Mouse (Mus musculus): ENCODE measurements around the gene Rnpepl1. TPM values are rescaled to one million over a fixed set of nuclear protein-coding genes. Genes with fewer than 3 reads are reported as not detected.

The Rnpepl1 gene
- total RNA-seq (2021) = 10 to 100 TPM; 69.4 to 69.9 TPM
- long read RNA-seq, experiment 1, transcript Rnpepl1-201 (11 exons, 3,337 nt) = major isoform, 36 of 101 reads
- long read RNA-seq, experiment 1, partial matches to known transcripts = 22 of 101 reads
- long read RNA-seq, experiment 1, other reads (novel, unspliced or antisense) = 43 of 101 reads
- long read RNA-seq, experiment 2, transcript Rnpepl1-201 (11 exons, 3,337 nt) = major isoform, 17 of 62 reads
- long read RNA-seq, experiment 2, partial matches to known transcripts = 17 of 62 reads
- long read RNA-seq, experiment 2, other reads (novel, unspliced or antisense) = 28 of 62 reads

DNA sequence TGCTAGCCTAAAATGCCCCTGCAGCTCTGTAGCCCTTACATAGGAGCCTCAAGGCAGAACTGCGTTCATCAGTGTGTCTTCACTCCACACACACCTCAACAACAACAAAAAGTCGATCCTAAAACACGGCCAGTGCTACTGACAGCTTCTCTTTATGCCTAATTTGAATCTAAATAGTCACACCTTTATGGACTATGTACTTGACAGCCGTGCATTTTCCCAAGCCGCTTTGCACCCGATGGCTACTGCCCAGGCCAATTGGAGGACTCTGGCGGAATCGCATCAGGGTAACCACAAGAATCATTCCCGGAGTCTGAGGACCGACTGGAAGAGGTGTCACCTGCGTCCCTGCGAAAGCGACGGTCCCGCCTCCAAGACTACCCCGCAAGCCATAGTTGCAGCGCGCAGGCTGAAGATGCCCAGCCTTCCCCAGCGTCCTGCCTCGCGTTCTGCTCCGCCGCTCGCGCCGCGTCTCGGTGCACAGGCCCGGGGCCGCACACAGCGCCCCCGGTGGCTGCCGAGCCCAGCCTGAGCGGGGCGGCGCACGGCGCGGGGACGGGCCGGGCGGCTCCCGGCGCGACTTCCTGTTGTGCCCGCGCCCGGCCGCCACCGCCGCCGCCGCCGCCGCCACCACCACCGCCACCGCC lies at the start of gene Rnpepl1:
TSS of gene Rnpepl1 (plus strand) at position 545 of the 647 bp plus-strand sequence.
- peak; percentile 82 to 86 for DNase-seq

GRCm38 (mm10) chr1:92861503-92861902 lies 49.1 kb upstream of the Rnpepl1 start:
- no peak for DNase-seq

DNA sequence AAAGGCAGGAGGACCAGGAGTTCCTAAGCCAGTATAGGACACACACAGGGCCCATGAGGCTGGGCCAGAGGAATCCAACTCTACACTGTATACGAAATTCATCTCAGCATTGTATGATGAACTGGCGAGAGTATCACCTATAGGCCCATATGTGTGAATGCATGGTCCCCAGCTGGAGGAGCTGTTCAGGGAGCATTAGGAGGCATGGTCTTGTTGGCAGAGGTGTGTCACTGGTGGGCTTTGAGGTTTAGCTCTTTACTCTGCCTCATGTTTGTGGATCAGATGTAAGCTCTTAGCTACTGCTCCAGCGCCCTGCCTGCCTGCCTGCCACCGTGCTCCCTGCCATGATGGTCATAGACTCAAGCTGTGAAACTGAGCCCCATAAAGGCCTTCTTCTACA lies 47.3 kb upstream of the Rnpepl1 start:
- DNase-seq = no peak

- DNase-seq = no peak
Measured at GRCm38 (mm10) chr1:92866170-92866569, 44.4 kb upstream of the Rnpepl1 start.

- no peak for DNase-seq
Measured at GRCm38 (mm10) chr1:92869985-92870384, 40.6 kb upstream of the Rnpepl1 start.

- DNase-seq = no peak
Measured at GRCm38 (mm10) chr1:92872666-92873065, 37.9 kb upstream of the Rnpepl1 start.

GRCm38 (mm10) chr1:92874011-92874410 lies 36.6 kb upstream of the Rnpepl1 start:
- no peak for DNase-seq

- no peak for DNase-seq
Measured at GRCm38 (mm10) chr1:92875360-92876111, 35.0 kb upstream of the Rnpepl1 start.

- DNase-seq = no peak
Measured at GRCm38 (mm10) chr1:92877431-92877978, 33.1 kb upstream of the Rnpepl1 start.

GRCm38 (mm10) chr1:92878066-92878741 lies 32.4 kb upstream of the Rnpepl1 start:
- DNase-seq = no peak

GRCm38 (mm10) chr1:92879266-92879665 lies 31.3 kb upstream of the Rnpepl1 start:
- DNase-seq = no peak

DNA sequence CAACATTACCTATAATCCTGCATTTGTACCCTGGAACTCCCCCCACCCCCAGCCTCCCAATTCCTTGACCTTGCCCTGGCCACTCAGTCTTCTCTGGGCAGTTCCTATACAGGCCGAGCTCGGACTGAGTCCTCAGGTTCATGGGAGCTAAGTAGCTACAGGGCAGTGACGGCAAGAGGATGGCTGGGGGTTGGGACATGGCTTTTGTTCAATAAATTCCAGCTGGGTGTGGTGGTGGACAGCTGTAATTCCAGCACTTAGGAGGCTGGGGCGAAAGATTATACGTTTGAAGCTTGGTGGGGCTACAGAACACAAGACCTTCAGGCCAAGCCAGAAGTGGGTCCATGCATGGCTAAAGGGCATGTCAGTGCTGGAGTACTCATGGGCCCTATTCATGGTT lies 30.5 kb upstream of the Rnpepl1 start:
- DNase-seq = no peak

DNA sequence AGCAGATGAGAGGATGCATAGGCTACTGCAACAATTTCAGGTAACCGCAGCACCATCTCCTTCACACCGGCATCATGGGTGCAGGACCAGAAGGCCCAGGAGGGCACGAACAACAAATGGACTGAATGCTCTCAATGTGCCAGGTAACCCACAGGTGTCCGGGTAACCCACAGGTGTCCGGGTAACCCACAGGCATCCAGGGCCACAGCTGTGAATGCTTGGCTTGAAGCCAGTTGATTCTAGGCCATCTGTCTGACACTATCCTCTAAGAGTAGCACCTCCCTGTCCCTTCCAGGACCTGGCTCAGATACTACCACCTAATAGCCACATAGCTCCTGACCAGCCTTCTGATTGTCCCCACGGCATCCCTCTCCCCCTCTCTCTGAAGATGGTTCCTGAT lies 28.6 kb upstream of the Rnpepl1 start:
- no peak for DNase-seq

DNA sequence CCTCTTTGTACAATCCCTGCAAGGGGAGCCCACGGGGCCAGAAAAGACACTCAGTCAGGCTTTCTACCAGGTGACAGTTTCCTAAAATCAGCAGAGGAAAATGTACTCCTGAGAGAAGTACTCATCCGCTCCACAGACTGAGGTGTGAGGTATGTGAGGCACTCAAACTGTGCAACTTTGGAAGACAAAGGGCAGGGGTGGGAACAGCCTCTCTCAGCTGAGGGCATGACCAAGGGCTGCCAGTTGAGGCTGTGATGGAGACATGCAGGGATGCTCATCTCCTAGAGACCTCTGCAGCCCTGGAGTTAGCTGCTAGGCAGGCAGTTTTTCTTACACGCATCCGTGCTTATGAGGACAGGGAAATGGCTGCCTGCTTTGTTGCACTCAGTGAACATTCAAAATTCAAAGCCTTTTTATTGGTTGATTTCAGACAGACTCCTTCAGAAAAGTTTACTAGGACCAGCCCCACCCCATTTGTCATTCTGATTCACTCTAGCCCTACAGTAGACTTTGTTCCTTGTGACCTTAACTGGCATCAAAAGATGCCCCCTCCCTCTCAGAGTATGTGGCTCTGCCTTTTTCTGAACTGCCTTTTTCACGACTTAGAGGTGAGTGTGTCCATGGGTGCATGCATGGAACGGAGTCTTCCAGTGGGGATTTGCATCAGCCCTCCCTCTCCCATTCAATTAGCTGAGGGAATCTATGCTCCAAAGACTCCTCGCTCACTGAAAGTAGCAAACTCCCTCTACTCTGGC lies 21.5 kb upstream of the Rnpepl1 start:
- DNase-seq = no peak

DNA sequence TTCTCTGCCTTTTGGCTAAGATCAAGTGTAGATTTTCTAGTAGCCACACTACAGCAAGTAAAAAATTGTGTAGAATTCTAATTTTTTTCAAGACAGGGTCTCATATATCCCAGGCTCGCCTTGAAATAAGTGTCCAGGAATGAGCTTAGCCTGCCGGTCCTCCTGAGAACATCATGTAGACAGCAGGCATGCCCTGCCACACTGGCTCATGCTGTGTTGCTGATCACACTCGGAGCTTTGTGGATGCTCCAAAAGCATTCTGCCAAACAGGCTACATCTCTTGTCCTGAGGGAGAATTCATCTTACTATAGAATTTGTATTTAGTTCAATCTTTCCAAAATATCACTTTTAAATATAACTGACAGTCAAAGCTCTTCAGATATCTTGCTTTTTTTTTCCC lies 17.8 kb upstream of the Rnpepl1 start:
- no peak for DNase-seq

DNA sequence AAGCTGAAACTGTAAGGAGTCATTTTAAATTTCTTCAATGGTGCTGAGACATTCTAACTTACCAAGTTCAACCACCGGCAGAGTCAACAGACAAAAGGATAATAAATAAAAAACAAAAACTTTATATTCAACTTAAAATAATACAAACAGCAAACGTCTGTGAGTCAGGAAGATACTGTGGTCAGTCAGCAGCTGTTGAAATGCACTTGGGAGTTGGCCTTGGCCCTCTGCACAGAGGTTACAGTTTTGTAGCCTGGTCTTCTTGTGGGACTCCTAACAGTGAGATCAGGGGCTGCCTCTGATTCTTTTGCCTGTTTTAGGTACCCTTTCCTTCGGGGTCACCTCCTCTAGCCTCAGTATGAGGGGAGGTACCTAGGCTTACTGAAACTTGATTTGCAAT lies 16.7 kb upstream of the Rnpepl1 start:
- no peak for DNase-seq

DNA sequence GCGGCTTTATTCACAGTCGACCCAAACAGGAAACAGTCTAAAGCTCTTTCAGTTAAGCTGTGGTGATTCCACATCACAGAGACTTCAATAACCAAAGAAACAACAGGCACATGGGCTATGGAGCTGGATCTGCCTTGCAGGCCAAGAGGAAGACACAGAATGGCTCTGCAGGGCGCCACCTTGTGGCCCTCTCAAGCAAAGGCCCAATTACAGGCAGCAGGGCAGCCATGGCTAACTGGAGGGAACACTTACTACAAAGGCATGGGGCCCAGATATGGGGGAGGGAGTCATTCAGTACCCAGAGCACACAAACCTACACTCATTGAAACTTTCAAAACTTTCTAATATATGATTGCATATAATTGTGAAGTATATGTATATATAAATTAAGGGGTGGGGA lies 15.5 kb upstream of the Rnpepl1 start:
- peak; percentile 74 to 79 for DNase-seq

GRCm38 (mm10) chr1:92902786-92903185 lies 7.8 kb upstream of the Rnpepl1 start, which contains the start of gene Ankmy1:
TSS of gene Ankmy1 (minus strand) at chr1:92902906.
- no peak for DNase-seq

GRCm38 (mm10) chr1:92903627-92904026 lies 7.0 kb upstream of the Rnpepl1 start:
- no peak for DNase-seq

GRCm38 (mm10) chr1:92905703-92906310 lies 4.8 kb upstream of the Rnpepl1 start:
- DNase-seq = no peak

All from heart, adult 18-20 months (tissue).